Mouse (Mus musculus) CD4-positive, CD25-positive, alpha-beta regulatory T cell, adult 9 weeks (primary cell): ENCODE data around the gene Bag5. TPM values are rescaled to one million over a fixed set of nuclear protein-coding genes. Genes with fewer than 3 reads are reported as not detected.

ENCODE experiments used
- polyA plus RNA-seq: library from polyadenylated mRNA; unstranded; fragments of 100-300 nt; shearing (Covaris generic); gene quantifications from one replicate; pipeline ENCODE4 v1.2.1, GENCODE M21; 2017

The Bag5 gene
- 48.8 TPM for polyA plus RNA-seq

DNA sequence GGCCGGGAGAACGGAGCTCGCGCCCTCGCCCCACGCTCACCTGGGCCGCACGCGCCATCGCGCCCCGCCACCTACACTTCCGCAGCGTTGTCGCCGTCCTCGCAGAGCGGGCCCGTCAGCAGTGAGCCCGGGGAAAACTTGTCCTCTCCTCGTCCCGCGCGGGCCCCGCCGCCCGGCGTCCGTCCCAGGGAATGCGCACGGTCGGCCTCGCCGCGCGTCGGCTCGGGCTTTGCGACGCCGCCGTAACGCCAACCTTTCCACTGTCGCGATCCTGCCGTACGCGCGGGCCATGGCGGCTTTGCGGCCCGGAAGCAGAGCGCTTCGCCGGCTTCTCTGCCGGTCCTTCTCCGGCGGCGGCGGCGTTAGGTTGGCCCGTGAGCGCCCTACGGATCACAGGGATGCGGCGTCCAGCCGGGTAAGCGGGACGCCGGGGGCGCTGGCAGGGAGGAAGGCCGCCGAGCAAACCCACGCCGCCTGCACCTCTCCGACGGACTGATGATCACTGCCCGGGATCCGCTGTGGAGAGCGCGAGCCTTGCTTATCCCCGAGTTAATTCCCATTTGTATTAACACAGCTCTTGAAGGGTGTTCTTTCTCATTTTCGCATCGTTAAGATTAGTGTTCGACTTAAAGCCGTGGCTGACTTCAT is at the start of gene Bag5, which contains the start of gene Apopt1:
Gene Bag5, minus strand, starts transcription at position 254 of the 648 bp plus-strand sequence.
Gene Apopt1, plus strand, starts transcription at position 258 of the 648 bp plus-strand sequence.

DNA sequence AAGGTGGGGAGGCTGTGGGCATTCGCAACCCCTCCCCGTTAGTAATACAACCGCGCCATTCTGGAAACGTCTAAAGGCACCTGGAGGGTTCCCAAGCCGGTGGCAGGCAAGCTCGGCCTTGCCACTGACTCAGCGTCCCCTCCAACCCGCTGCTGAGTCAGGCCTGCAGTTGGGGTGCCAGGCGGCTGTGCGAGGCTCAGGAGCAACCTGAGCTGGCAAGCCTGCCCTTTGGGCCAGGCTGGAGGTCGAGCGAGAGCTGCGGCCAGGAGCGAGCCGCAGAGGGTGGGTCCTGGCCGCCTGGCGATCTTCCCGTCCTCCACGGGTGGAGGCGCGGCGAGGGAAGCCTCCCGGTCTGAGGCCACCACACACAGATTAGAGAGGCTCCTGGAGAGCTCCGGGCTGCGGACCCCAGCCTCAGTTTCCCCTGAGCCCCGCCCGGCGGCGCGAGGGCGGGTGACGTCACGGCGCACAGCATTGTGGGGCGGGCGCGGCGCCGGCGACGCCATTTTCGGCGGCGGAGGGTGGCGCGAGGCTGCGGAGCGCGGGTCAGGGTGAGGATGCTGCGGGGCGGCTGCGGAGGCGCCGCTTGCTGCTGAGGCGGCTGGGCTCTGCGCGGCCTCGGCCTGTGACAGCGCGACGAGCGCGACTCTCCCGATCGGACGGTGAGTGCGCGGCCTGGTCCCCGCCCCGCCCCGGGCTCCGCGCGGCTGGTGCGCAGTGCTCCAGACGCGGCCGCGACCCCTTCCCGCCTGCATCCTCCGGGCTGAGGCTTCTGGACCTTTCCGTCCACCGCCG is 45.5 kb upstream of the Bag5 start, which contains the start of gene Klc1:
Gene Klc1, plus strand, starts transcription at position 469 of the 795 bp plus-strand sequence.

DNA sequence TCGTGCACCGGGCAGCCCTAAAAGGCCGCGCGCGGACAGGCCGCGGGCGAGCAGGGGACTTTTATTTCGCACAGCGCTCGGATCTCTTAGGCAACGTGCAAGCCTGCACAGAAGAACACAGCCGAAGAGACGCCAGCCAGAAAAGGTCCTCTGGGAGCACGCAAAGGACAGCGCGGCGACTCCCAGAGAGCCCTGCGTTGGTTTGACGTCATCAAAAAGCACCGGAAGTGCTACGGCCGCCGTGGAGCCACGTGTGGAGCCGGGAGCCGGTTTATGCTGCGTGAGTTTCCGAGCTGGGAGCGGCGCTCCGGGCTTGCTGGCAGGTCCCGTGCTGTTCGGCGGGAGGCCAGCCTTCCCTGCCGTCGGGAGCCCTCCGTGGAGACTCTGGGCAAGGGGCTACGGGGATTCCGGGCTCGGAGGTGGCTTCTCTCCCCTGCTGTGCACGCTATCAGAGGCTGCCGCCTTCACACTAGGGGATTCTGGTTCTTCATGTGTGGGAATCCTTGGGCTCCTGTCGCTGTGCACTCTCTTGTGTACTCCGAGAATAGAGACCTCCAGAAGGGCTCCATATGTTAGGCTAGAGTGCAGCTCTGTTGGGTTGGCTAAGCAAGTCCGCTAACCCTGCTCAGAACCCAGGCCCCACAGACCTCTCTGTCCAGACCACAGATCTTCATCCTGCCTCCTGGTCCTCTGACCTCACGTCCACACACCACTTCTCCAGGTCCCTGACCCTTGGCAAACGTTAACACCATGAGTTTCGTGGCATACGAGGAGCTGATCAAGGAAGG is 35.0 kb downstream of the Bag5 start, which contains the start of gene Trmt61a:
Gene Trmt61a, plus strand, starts transcription at position 224 of the 788 bp plus-strand sequence.

DNA sequence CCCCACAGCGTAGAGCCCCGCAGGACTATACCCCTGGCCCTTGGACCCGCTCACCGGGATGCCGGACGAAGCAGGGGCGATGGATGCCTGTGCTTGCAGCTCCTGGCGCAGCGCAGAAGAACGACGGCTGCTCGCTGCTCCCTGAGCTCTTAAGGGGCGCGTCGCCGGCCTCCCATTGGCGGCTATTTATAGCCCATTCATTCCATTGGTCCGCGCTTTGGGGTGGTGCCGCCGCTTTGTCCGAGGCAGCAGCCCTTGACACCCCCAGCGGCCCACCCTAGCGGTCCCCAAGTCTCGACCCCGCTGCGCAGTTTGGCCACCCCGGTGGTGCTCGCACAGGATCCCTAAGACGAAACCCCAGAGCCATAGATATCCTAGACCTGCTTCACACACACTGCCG is 40.9 kb downstream of the Bag5 start, which contains the start of gene Ckb:
Gene Ckb, minus strand, starts transcription at position 163 of the 400 bp plus-strand sequence.

Other genes starting within 250 kb of the Bag5 start
- not detected for gene Gm266, start 227.4 kb downstream of the Bag5 start, polyA plus RNA-seq
- gene Eif5, start 175.2 kb downstream of the Bag5 start, polyA plus RNA-seq: 107 TPM
- 14.7 TPM for gene Mark3, start 138.7 kb downstream of the Bag5 start, polyA plus RNA-seq
- gene Ckb, start 40.9 kb downstream of the Bag5 start, polyA plus RNA-seq: 41.3 TPM
- gene Trmt61a, start 35.2 kb downstream of the Bag5 start, polyA plus RNA-seq: 25.4 TPM
- gene Apopt1, start within 50 bp of the Bag5 start, polyA plus RNA-seq: 49.5 TPM
- 16.4 TPM for gene Klc1, start 45.6 kb upstream of the Bag5 start, polyA plus RNA-seq
- gene Xrcc3, start 100.6 kb upstream of the Bag5 start, polyA plus RNA-seq: 4.9 TPM
- gene Zfyve21, start 100.9 kb upstream of the Bag5 start, polyA plus RNA-seq: 9.0 TPM
- 4.8 TPM for gene Ppp1r13b, start 194.9 kb upstream of the Bag5 start, polyA plus RNA-seq